Mouse (Mus musculus) intestine, embryonic 15.5 days (tissue): ENCODE data around the gene Cstb. TPM values are rescaled to one million over a fixed set of nuclear protein-coding genes. Genes with fewer than 3 reads are reported as not detected.
"Not testable (repeated sequence)": the region's sequence is repeated elsewhere in the genome, so short reads cannot be mapped to it uniquely, and the experiment has no call there.

Experiments
- ATAC-seq: fragments of 200-750 bp; cut with Nextera tagmentation; 2 replicates; pipeline ENCODE4 v1.8.0; 2017; ENCODE audit warnings: moderate TSS enrichment, moderate library complexity
- H3K27ac ChIP-seq: fragments of 300-500 bp; sonication (generic); 2 replicates; pipeline ENCODE4 v1.5.1; 2015; ENCODE audit warnings: mild to moderate bottlenecking, inconsistent platforms
- H3K27me3 ChIP-seq: fragments of 300-500 bp; sonication (generic); replicated peaks from 2 replicates; pipeline ENCODE4 v1.6.1; 2015; ENCODE audit warnings: inconsistent platforms
- H3K36me3 ChIP-seq: fragments of 300-500 bp; sonication (generic); 2 replicates; pipeline ENCODE4 v1.6.1; 2015; ENCODE audit warnings: inconsistent platforms
- H3K4me1 ChIP-seq: fragments of 300-500 bp; sonication (generic); replicated peaks from 2 replicates; pipeline ENCODE4 v1.6.1; 2015; ENCODE audit warnings: inconsistent platforms
- H3K4me2 ChIP-seq: fragments of 300-500 bp; sonication (generic); replicated peaks from 2 replicates; pipeline ENCODE4 v1.6.1; 2015; ENCODE audit warnings: mild to moderate bottlenecking, inconsistent platforms
- H3K4me3 ChIP-seq: fragments of 300-500 bp; sonication (generic); replicated peaks from 2 replicates; pipeline ENCODE4 v1.5.1; 2015; ENCODE audit warnings: inconsistent platforms
- H3K9ac ChIP-seq: fragments of 300-500 bp; sonication (generic); 2 replicates; pipeline ENCODE4 v1.6.1; 2015; ENCODE audit warnings: inconsistent platforms
- H3K9me3 ChIP-seq: fragments of 300-500 bp; sonication (generic); 2 replicates; pipeline ENCODE4 v1.6.1; 2016; ENCODE audit warnings: inconsistent platforms
- WGBS: fragments of 180-500 bp; shearing (Covaris S2); methylation state at CpG from one replicate; pipeline ENCODE4 v1.1.7; 2015; 5-methylcytosine and 5-hydroxymethylcytosine counted together
- polyA plus RNA-seq: library from polyadenylated mRNA; unstranded; fragments of >200 nt; fragmentation: Nextera tagmentation; extraction: Ambion mirVana; gene quantifications from 2 replicates; pipeline ENCODE4 v1.2.1, GENCODE M21; 2015

Gene Cstb
- polyA plus RNA-seq, 1 experiment from 2014 or later: 290 TPM

DNA sequence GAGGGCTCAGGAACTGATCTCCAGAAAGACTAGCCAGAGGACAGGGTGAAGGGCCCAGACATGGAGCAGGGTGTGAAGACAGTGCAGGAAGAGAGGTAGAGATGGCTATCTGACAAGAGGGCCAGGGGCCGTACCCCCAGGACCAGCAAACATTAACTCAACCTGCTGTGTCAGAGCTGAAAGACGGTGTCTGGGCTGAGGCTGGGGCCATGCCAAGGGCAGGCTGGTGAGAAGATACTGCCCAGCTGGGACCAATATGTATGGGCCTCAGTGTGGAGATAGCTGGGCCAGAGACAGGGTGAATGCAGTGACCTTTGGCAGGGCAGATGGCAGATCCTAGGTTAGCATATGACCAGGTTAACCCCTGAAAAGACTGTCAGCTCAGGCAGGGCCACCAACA lies 24.3 kb upstream of the Cstb start:
- WGBS: 92% methylated on average over 2 of the region's 2 CpGs
- H3K27ac ChIP-seq: no peak overlapping the region

DNA sequence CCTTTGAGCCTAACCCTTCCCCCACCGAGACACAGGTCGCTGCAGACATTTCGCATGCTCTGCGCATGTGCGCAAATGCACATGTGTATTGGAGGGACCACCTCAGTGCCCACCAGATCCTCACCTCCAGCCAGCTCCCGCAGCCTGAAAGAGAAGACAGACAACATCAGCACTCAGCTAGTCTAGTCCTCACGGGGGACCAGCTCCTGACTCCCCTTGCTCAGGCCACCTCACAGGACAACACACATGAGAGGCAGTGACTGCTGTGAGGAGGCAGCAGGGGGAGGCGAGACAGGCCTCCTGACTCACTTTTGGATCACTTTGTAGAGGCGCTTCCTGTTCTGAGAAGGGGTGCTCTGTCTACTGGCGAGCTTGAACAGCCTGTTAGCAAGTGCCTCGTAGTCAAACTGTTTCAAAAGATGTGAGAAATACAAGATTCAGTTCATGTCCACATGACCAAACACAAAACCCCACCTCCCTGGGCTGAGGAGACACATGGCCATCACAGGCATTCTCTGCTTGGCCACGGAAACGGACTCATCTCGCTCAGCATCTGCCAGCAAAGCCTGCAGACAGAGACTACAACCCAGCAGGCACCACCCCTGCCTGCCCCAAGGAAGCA lies 23.1 kb upstream of the Cstb start:
- H3K27me3 ChIP-seq: no peaks in the 10 kb centered on the region
- no peak overlapping the region for H3K4me3 ChIP-seq
- no peak overlapping the region for H3K4me2 ChIP-seq
- H3K27ac ChIP-seq: no peak overlapping the region
- H3K9me3 ChIP-seq: no peaks in the 10 kb centered on the region
- H3K36me3 ChIP-seq: peaks cover 68% of the 10 kb centered on the region
- H3K4me1 ChIP-seq: no peaks in the 10 kb centered on the region; the same call in 1 of the 2 replicates
- no peak for ATAC-seq
- no peak overlapping the region for H3K9ac ChIP-seq
- WGBS: 91% methylated on average over 14 of the region's 14 CpGs

More for the DNA sequence above, 24.3 kb upstream of the Cstb start:
- Histone ChIP-seq H3K4me3 (no peak overlapping the region), H3K9me3 (no peaks in the 10 kb centered on the region), H3K4me2 (no peak overlapping the region), H3K27me3 (no peaks in the 10 kb centered on the region), H3K4me1 (no peaks in the 10 kb centered on the region; the same call in 1 of the 2 replicates), H3K9ac (no peak overlapping the region), H3K36me3 (peaks cover 57% of the 10 kb centered on the region)
- ATAC-seq: no peak

DNA sequence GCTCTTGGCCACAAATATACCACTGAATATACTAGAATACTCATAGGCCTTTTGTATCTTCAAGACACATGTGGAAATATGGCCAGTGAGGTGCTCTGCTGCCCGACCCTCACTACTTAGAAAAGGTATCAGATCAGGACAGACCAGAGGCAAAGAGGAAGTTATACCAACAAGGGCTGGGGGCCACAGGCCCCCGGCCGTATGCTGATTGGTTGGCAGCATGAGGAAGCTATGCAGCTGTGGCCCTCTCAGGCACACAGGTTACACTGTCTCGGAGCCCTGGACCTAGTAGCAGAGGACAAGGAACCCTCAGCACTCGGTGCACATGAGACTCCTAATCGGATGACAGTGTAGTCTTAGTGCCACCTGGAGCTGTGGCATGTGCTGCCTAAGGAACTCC lies 19.3 kb upstream of the Cstb start:
- H3K27me3 ChIP-seq: no peaks in the 10 kb centered on the region
- no peak overlapping the region for H3K4me3 ChIP-seq
- 89% methylated on average over 6 of the region's 6 CpGs for WGBS
- no peak overlapping the region for H3K4me2 ChIP-seq
- H3K9me3 ChIP-seq: no peaks in the 10 kb centered on the region
- ATAC-seq: no peak
- H3K36me3 ChIP-seq: peaks cover 84% of the 10 kb centered on the region
- no peak overlapping the region for H3K27ac ChIP-seq
- no peak overlapping the region for H3K9ac ChIP-seq
- no peaks in the 10 kb centered on the region for H3K4me1 ChIP-seq

DNA sequence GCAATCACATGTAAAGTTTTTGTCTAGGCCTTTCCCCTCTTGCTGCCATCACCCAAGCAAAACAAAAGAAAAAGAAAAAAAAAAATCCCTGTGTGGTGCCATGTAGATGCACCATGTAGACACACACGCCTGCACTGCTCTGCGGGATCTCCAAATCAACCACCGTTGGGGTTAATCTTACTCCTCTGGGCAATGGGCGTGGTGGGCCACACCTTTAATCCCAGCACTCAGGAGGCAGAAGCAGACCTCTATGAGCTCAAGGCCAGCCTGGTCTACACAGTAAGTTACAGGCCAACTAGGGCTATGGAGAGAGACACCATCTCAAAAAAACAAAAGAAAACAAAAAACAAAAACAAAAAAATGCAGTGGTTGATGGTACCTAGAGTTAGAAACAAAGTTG lies 18.3 kb upstream of the Cstb start:
- no peak for ATAC-seq
- H3K4me1 ChIP-seq: 0 out of 2 replicates have a peak, but pooled peaks cover 4% of the 10 kb centered on the region
- H3K27ac ChIP-seq: no peak overlapping the region
- no peaks in the 10 kb centered on the region for H3K27me3 ChIP-seq
- H3K9me3 ChIP-seq: no peaks in the 10 kb centered on the region
- H3K4me2 ChIP-seq: no peak overlapping the region
- H3K4me3 ChIP-seq: no peak overlapping the region
- 85% methylated on average over 4 of the region's 4 CpGs for WGBS
- H3K36me3 ChIP-seq: peaks cover 74% of the 10 kb centered on the region
- no peak overlapping the region for H3K9ac ChIP-seq

DNA sequence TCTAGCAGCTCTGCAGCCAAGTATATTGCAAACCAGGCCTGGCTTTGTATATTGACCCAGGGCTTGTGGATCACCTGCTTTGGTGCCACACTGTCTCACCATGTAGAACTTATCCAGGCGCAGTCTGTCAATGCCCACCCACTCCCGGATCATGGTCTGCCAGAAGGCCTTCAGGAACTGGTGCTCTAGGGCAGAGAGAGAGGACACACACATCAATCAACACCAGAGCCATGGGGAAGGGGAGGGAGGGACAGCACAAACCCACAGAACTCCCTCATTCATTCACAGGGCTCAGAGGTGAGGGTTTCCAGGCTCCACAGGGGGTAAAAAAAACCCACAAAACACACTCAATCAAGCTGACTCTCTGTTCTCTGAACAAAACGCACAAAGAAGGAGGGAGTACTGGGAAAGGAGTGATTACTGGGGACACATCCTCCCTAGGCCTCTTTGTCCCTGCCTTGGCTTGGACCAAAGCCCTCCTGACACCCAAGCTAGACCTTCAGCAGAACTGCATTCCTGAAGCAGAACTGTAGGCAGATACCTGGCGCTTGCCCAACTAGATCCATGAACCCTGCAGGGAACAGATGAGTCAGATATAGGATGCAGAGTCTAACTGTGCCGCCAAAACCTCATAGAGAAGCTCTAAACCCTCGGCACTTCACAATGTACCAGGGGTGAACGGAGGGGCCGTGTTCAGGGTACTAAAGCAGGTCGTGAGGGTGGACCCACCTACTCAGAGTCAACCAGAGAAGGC lies 16.3 kb upstream of the Cstb start:
- H3K4me3 ChIP-seq: no peak overlapping the region
- H3K9ac ChIP-seq: no peak overlapping the region
- WGBS: 86% methylated on average over 9 of the region's 9 CpGs
- no peaks in the 10 kb centered on the region for H3K27me3 ChIP-seq
- H3K4me1 ChIP-seq: 0 out of 2 replicates have a peak, but pooled peaks cover 4% of the 10 kb centered on the region
- ATAC-seq: no peak
- H3K4me2 ChIP-seq: no peak overlapping the region
- H3K36me3 ChIP-seq: peaks cover 54% of the 10 kb centered on the region
- no peaks in the 10 kb centered on the region for H3K9me3 ChIP-seq
- no peak overlapping the region for H3K27ac ChIP-seq

DNA sequence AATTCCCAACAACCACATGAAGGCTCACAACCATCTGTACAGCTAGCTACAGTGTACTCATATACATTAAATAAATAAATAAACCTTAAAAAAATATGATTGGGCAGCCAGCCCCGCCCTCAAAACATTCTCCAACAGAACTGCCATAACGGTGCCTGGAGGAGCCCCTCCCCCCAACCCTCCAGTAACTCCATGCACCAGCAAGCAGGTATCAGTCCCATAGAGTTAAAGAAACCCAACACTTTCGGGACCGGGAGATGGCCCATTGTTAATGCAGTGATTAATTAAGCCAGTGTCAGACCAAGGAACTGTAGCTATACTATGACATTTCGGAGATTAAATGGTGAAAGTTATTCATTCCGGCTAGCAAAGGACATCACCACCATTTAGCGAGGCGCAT lies 13.6 kb upstream of the Cstb start:
- Histone ChIP-seq H3K4me2 (peak overlapping the region; percentile 70), H3K4me3 (peak overlapping the region; percentile 95), H3K27ac (peak overlapping the region; percentile 90; the same call in 1 of the 2 replicates), H3K9ac (peak overlapping the region; percentile 77), H3K27me3 (no peaks in the 10 kb centered on the region), H3K9me3 (no peaks in the 10 kb centered on the region), H3K36me3 (peaks cover 31% of the 10 kb centered on the region), H3K4me1 (0 out of 2 replicates have a peak, but pooled peaks cover 4% of the 10 kb centered on the region)
- 15% methylated on average over 8 of the region's 8 CpGs for WGBS
- no peak for ATAC-seq

DNA sequence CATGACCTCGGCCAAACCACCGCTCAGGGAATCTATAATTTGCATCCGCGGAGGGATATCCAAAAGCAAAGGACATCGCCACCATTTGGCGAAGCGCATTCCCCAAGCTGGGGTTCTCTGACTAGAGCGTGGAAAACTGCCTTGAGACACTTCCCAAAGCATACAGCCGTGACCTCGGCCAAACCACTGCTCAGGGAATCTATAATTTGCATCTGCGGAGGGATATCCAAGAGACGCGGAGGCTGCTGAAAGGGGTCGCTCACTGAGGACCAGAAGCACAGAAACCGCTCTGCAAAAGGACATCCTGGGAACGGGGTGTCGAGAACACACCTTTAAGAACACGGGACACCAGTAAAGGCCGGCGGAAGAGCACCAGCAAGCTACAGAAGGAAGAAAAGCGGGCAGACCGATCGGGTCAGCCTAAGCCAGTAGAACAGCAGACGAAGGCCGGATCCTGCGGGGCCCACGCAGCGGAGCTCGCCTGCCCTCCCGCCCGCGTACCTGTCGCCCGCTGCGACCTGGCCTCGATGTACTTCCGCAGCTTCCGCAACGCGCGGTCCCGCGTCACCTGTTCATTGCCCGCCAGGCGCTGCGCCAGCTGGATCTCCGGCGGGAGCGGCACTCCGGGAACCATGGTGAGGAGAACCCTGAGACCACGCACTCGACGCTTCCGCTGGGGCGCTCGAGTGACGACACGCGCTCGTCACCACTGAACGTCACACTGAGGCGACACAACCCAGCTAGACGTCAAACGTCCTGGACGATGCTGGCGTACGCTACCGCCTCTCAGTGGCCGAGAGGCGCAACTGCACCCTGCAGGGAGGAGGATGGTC lies 12.9 kb upstream of the Cstb start, which contains the start of gene Rrp1:
Gene Rrp1 (minus strand): TSS at position 725 of the 833 bp plus-strand sequence.
- Histone ChIP-seq H3K4me3 (peak within 1 kb of the TSS; percentile 95), H3K27ac (peak within 1 kb of the TSS; percentile 90), H3K9me3 (no peaks in the 10 kb centered on the region), H3K36me3 (peaks cover 26% of the 10 kb centered on the region), H3K27me3 (no peaks in the 10 kb centered on the region), H3K4me1 (0 out of 2 replicates have a peak, but pooled peaks cover 4% of the 10 kb centered on the region), H3K4me2 (peak within 1 kb of the TSS; percentile 70), H3K9ac (peak within 1 kb of the TSS; percentile 77)
- under 1% methylated on average over 70 of the region's 70 CpGs for WGBS
- peak; percentile 96 for ATAC-seq

DNA sequence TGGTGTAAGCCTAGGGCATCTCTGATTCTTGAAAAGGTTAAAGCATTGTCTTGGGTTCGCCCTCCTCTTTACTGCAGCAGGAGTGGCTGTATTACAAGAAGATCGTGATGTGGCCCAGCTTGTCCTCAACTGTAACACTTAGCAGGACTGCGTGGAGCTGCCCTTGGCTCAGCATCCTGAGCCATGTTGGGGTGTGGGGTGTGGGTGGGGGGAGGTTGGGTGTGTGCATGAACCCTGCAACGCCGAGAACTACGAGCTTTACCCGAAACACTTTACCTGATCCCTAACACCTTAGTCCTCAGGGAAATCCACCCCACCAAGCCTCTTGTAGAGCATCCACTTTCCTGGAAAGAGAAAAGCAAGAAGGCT lies 12.3 kb upstream of the Cstb start:
- no peaks in the 10 kb centered on the region for H3K27me3 ChIP-seq
- H3K27ac ChIP-seq: no peak overlapping the region
- H3K4me2 ChIP-seq: peak overlapping the region; percentile 70
- peaks cover 22% of the 10 kb centered on the region for H3K36me3 ChIP-seq
- WGBS: 36% methylated on average over 7 of the region's 7 CpGs
- H3K9ac ChIP-seq: 0 out of 2 replicates have a peak overlapping the region, but pooled peaks have one; percentile 20
- ATAC-seq: peak; percentile 56; the same call in 1 of the 2 replicates
- 0 out of 2 replicates have a peak, but pooled peaks cover 4% of the 10 kb centered on the region for H3K4me1 ChIP-seq
- H3K4me3 ChIP-seq: peak overlapping the region; percentile 95
- no peaks in the 10 kb centered on the region for H3K9me3 ChIP-seq

DNA sequence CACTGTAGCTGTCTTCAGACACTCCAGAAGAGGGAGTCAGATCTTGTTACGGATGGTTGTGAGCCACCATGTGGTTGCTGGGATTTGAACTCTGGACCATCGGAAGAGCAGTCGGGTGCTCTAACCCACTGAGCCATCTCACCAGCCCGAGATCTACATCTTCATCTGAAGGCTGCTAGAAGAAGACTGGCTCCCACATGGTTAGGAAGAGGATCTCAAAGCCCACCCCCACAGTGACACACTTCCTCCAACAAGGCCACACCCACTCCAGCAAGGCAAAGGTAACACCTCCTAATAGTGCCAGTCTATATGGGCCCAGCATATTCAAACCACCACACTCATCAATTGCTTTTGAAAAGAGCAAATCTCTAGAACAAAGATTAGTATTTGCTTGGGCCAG lies 10.5 kb upstream of the Cstb start:
- H3K27me3 ChIP-seq, H3K9me3 ChIP-seq, H3K9ac ChIP-seq, H3K4me2 ChIP-seq, H3K27ac ChIP-seq, H3K4me1 ChIP-seq, H3K4me3 ChIP-seq, ATAC-seq, H3K36me3 ChIP-seq: not testable (repeated sequence)
- WGBS: 88% methylated on average over 3 of the region's 4 CpGs

DNA sequence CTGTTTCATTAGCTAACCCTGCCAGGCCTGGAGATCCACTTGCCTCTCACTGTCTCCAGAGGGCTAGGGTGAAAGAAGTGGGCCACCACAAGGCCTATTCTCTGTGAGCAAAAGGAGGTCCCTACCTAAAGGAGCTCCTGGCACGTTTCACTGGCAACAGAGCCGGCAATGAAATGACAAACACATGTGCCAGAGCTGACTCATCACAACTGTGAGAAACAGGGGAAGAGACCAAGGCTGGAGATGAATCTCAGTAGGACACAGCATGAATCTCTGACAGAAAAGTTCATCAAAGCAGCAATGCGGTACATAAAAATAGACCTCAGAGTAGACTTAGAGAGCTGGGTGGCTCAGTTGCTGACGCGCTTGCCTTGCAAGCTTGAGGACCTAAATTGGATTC lies 7.6 kb upstream of the Cstb start:
- Histone ChIP-seq H3K36me3 (no peaks in the 10 kb centered on the region), H3K27me3 (no peaks in the 10 kb centered on the region), H3K4me3 (no peak overlapping the region), H3K9me3 (no peaks in the 10 kb centered on the region), H3K9ac (no peak overlapping the region), H3K4me2 (no peak overlapping the region), H3K4me1 (no peaks in the 10 kb centered on the region), H3K27ac (no peak overlapping the region)
- 62% methylated on average over 5 of the region's 5 CpGs for WGBS
- ATAC-seq: no peak

DNA sequence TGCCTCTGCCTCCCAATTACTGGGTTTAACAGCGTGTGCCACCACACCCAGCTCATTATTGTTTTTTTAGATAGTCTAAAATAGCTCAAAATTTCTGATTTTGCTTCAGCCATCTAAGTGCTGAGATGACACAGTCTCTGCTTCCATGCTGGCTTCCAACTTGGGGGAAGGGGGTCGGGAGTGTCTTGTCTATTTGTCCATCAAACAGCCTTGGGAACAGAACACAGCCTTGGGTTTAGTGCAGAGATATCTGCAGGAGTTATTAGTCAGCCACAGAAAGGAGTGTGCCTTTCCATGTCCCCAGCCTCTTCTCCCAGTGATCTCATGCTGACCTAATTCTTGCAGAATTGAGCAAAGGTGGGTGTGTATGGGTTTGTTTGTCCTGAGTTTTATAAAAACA lies 6.7 kb upstream of the Cstb start:
- Histone ChIP-seq H3K4me2 (no peak overlapping the region), H3K9ac (no peak overlapping the region), H3K4me1 (no peaks in the 10 kb centered on the region), H3K27me3 (no peaks in the 10 kb centered on the region), H3K9me3 (no peaks in the 10 kb centered on the region), H3K36me3 (no peaks in the 10 kb centered on the region), H3K4me3 (no peak overlapping the region), H3K27ac (no peak overlapping the region)
- 82% methylated on average over 2 of the region's 2 CpGs for WGBS
- no peak for ATAC-seq

DNA sequence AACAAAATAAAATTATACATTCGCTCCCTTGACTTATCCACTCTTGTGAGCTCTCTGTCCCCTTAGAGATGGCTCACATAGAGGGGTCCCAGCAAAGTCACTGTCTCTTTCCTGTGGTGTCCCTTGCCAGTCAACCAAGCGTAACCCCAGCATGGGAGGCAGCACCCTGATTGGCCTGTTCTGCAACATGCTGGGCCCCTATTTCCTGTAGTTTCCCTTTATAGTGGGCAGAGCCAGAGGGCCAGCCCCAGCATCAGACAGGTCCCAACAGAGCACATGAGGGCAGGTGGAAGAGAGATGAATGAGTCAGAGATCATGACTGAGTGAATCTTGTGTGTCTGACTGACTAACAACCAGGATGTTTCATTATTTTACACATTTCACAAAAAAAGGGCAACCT lies 4.5 kb upstream of the Cstb start:
- Histone ChIP-seq H3K27me3 (no peaks in the 10 kb centered on the region), H3K9ac (no peak overlapping the region), H3K36me3 (no peaks in the 10 kb centered on the region), H3K4me3 (no peak overlapping the region), H3K27ac (no peak overlapping the region), H3K4me2 (no peak overlapping the region), H3K9me3 (no peaks in the 10 kb centered on the region), H3K4me1 (peaks cover 6% of the 10 kb centered on the region; the same call in 1 of the 2 replicates)
- no peak for ATAC-seq
- WGBS: 75% methylated on average over 2 of the region's 2 CpGs
